Mouse (Mus musculus) erythroblast, embryonic 14.5 days (primary cell): ENCODE data around the gene Cenpo.

Experiments
- GATA1 ChIP-seq: IDR thresholded peaks from 2 replicates; pipeline ENCODE4 v1.6.1; 2012; ENCODE audit warnings: low read length, inconsistent platforms, mixed read lengths
- TAL1 ChIP-seq: IDR thresholded peaks from 3 replicates; pipeline ENCODE4 v1.6.1; 2012; ENCODE audit warnings: low read length, inconsistent platforms, mixed read lengths

- TF ChIP-seq GATA1 (no peak), TAL1 (no peak)
Observed at GRCm38 (mm10) chr12:4160322-4160721, 73.8 kb downstream of the Cenpo start.
